Mouse (Mus musculus): ENCODE data around the gene Pcnx3. TPM values are rescaled to one million over a fixed set of nuclear protein-coding genes. Genes with fewer than 3 reads are reported as not detected.

The Pcnx3 gene
- polyA plus RNA-seq, 1 experiment from 2014 or later = 14.8 TPM

DNA sequence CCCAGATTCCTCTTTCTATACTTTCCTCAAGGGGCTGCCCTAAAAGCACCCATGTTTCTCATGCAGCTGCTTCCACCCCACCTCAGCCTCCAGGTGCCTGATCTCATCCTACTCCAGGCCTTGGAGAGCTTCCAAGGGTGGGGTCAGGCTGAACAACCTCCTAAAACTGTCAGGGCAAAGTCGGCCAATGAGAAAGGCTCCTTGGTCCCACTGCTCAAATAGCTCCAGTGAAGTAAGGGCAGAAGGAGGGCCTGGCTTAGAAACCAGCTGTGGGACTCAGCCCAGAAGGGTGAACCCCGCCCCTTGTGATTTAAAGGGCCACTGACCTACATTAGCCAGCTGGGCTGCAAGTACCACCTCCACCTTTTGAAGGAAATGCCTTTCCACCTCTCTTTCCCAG is 25.0 kb upstream of the Pcnx3 start:
- no peak for TF ChIP-seq CTCF (IDR thresholded peaks at IDR 0.05; ENCODE audit: low read depth)
- no peaks in the 10 kb centered on the region for H3K9me3 ChIP-seq (replicated peaks; ENCODE audit: low read length)
- no peak overlapping the region; the same call in 1 of the 2 replicates for H3K4me2 ChIP-seq (ENCODE audit: low read length)
- DNase-seq (ENCODE audit: low spot score) (peak; percentile 88), ATAC-seq (replicated peaks; ENCODE audit: low FRiP score, low read depth) (peak; percentile 53)
- H3K27me3 ChIP-seq (ENCODE audit: insufficient read depth, low read length) = no peaks in the 10 kb centered on the region
- peak overlapping the region; percentile 39; the same call in 1 of the 2 replicates for H3K27ac ChIP-seq
- 6% methylated on average over 2 of the region's 2 CpGs for WGBS
- peaks cover 8% of the 10 kb centered on the region; the same call in 1 of the 2 replicates for H3K36me3 ChIP-seq (ENCODE audit: insufficient read depth, low read length)
- peaks cover 3% of the 10 kb centered on the region; the same call in 1 of the 2 replicates for H3K4me1 ChIP-seq (replicated peaks; ENCODE audit: insufficient read depth, low read length)
- no peak overlapping the region for H3K4me3 ChIP-seq (replicated peaks; ENCODE audit: low read depth, low read length)
- H3K9ac ChIP-seq (ENCODE audit: low read depth, low read length) = no peak overlapping the region

DNA sequence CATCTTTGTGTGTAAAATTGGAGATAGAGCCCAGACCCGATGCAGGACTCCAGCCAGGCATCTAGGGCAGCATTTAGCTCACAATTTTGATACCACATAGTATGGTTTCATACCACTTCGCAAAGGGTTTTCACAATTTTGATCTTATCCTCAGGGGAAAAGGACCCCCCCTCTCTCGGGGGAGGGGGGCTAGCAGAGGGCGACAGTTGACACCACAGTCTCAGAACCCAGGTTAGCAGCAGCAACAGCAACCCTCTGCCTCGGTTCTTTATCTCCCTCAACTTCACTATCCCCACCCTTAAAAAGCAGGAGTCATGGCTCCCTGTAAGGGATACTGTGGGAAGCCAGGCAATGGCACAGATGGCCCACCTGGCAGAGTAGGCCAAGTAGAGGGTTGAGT is 24.5 kb upstream of the Pcnx3 start:
- 64% methylated on average over 5 of the region's 5 CpGs for WGBS
- peaks cover 3% of the 10 kb centered on the region; the same call in 1 of the 2 replicates for H3K4me1 ChIP-seq (replicated peaks; ENCODE audit: insufficient read depth, low read length)
- no peaks in the 10 kb centered on the region for H3K27me3 ChIP-seq (ENCODE audit: insufficient read depth, low read length)
- no peak overlapping the region for H3K9ac ChIP-seq (ENCODE audit: low read depth, low read length)
- no peak overlapping the region for H3K4me2 ChIP-seq (ENCODE audit: low read length)
- peak; percentile 17; the same call in 1 of the 2 replicates for ATAC-seq (replicated peaks; ENCODE audit: low FRiP score, low read depth)
- DNase-seq (ENCODE audit: low spot score) = no peak
- peaks cover 11% of the 10 kb centered on the region; the same call in 1 of the 2 replicates for H3K36me3 ChIP-seq (ENCODE audit: insufficient read depth, low read length)
- no peaks in the 10 kb centered on the region for H3K9me3 ChIP-seq (replicated peaks; ENCODE audit: low read length)
- no peak overlapping the region for H3K4me3 ChIP-seq (replicated peaks; ENCODE audit: low read depth, low read length)
- peak overlapping the region; percentile 39; the same call in 1 of the 2 replicates for H3K27ac ChIP-seq
- TF ChIP-seq CTCF (IDR thresholded peaks at IDR 0.05; ENCODE audit: low read depth) = no peak

DNA sequence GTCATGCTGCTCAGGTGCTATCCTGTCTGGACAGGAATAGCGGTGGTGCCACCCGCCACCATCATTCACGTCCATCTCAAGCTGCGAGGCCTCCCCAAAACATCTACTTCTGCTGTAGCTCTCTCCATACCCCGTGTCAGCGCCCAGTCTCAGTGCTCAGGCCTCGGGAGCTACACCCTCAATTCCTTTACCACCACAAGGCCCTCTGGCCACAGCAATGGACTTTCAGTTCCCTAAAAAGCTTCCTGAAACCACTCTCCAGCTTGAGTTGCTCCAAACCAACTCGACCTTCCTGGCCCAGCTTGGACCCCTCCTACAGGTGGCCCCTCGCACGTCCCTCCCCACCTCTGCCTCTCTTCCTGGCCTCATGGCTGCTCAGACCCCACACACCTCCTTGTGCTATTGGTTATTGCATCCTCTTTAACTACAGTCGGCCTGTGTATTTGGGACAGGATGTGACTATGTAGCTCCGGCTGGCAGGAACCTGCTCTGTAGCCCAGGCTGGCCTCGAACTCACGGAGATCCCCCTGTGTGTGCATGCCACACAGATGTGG is 23.3 kb upstream of the Pcnx3 start:
- 91% methylated on average over 14 of the region's 14 CpGs for WGBS
- Histone ChIP-seq H3K4me2 (ENCODE audit: low read length) (no peak overlapping the region), H3K4me3 (replicated peaks; ENCODE audit: low read depth, low read length) (no peak overlapping the region), H3K9me3 (replicated peaks; ENCODE audit: low read length) (no peaks in the 10 kb centered on the region), H3K27ac (no peak overlapping the region), H3K9ac (ENCODE audit: low read depth, low read length) (no peak overlapping the region), H3K27me3 (ENCODE audit: insufficient read depth, low read length) (no peaks in the 10 kb centered on the region), H3K36me3 (ENCODE audit: insufficient read depth, low read length) (peaks cover 14% of the 10 kb centered on the region; the same call in 1 of the 2 replicates), H3K4me1 (replicated peaks; ENCODE audit: insufficient read depth, low read length) (peaks cover 3% of the 10 kb centered on the region; the same call in 1 of the 2 replicates)
- no peak for DNase-seq (ENCODE audit: low spot score)
- ATAC-seq (replicated peaks; ENCODE audit: low FRiP score, low read depth) = no peak
- TF ChIP-seq CTCF (IDR thresholded peaks at IDR 0.05; ENCODE audit: low read depth) = no peak

DNA sequence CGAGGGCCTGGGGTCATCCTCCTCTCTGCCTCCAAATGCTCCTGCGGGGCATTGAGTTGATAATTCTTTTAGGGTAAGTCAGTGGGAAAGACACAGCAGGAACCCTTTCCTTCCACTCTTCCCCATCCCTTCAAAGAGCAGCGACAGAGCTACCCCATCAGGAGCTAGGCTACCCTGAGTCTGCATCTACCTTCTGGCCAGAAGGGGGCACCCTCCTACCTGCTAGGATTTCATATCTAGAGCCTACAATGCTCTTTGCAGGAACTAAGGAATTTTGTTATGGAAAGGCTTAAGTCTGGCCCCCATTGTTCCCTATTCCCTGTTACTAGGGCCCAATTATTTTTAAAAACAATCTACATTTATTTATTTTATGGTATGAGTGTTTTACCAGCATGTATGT is 22.5 kb upstream of the Pcnx3 start:
- 16% methylated on average over 3 of the region's 3 CpGs for WGBS
- H3K4me1 ChIP-seq (replicated peaks; ENCODE audit: insufficient read depth, low read length) = peaks cover 3% of the 10 kb centered on the region; the same call in 1 of the 2 replicates
- H3K9ac ChIP-seq (ENCODE audit: low read depth, low read length) = no peak overlapping the region
- H3K27ac ChIP-seq = no peak overlapping the region
- H3K27me3 ChIP-seq (ENCODE audit: insufficient read depth, low read length) = no peaks in the 10 kb centered on the region
- DNase-seq (ENCODE audit: low spot score) = peak; percentile 88
- H3K36me3 ChIP-seq (ENCODE audit: insufficient read depth, low read length) = peaks cover 14% of the 10 kb centered on the region; the same call in 1 of the 2 replicates
- no peak overlapping the region for H3K4me2 ChIP-seq (ENCODE audit: low read length)
- no peak for ATAC-seq (replicated peaks; ENCODE audit: low FRiP score, low read depth)
- H3K9me3 ChIP-seq (replicated peaks; ENCODE audit: low read length) = no peaks in the 10 kb centered on the region
- no peak overlapping the region for H3K4me3 ChIP-seq (replicated peaks; ENCODE audit: low read depth, low read length)
- peak; percentile 87 for TF ChIP-seq CTCF (IDR thresholded peaks at IDR 0.05; ENCODE audit: low read depth)

DNA sequence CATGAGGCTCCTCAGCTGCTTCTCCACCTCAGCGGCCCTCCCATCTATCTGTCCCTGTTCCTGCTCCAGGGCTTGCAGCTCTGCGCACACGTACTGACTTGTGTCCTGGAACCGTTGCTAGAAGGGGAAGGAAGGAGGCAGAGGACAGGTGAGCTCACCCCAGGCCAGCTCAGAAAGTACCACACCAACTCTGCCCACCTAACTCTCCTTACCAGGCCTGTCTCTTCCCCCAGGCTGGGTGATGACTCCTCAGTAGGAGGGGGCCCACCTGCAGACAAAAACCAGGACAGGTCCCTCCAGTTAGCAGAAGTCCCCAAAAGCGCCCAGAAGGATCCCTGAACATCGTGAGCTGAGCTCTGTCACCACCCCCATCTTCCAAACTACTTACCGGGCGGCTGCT is 21.9 kb upstream of the Pcnx3 start:
- no peak overlapping the region for H3K4me2 ChIP-seq (ENCODE audit: low read length)
- DNase-seq (ENCODE audit: low spot score) = no peak
- H3K27ac ChIP-seq = no peak overlapping the region
- no peak for TF ChIP-seq CTCF (IDR thresholded peaks at IDR 0.05; ENCODE audit: low read depth)
- H3K27me3 ChIP-seq (ENCODE audit: insufficient read depth, low read length) = no peaks in the 10 kb centered on the region
- peaks cover 14% of the 10 kb centered on the region; the same call in 1 of the 2 replicates for H3K36me3 ChIP-seq (ENCODE audit: insufficient read depth, low read length)
- no peak overlapping the region for H3K4me3 ChIP-seq (replicated peaks; ENCODE audit: low read depth, low read length)
- H3K9ac ChIP-seq (ENCODE audit: low read depth, low read length) = no peak overlapping the region
- 86% methylated on average over 8 of the region's 8 CpGs for WGBS
- ATAC-seq (replicated peaks; ENCODE audit: low FRiP score, low read depth) = no peak
- peaks cover 3% of the 10 kb centered on the region; the same call in 1 of the 2 replicates for H3K4me1 ChIP-seq (replicated peaks; ENCODE audit: insufficient read depth, low read length)
- no peaks in the 10 kb centered on the region for H3K9me3 ChIP-seq (replicated peaks; ENCODE audit: low read length)

DNA sequence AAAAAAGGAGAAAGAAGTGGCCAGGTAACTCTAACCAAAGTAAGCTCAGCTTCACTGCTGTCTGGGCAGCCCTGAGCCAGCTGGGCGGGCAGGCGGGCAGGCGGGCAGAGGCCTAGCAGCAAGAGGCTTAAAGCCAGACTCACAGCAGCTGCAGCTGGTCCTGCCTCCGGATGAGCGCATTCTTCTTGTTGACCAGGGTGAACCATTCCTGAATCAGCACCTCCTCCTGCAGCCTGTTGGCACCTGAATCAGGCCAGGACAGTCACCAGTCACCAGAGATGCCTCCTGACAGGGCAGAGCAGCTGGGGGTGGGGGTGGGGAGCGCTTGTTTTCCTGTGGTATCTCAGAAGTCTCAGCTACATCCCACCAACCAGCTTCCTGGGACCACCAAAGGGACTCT is 21.4 kb upstream of the Pcnx3 start:
- Histone ChIP-seq H3K9me3 (replicated peaks; ENCODE audit: low read length) (no peaks in the 10 kb centered on the region), H3K4me1 (replicated peaks; ENCODE audit: insufficient read depth, low read length) (peaks cover 3% of the 10 kb centered on the region; the same call in 1 of the 2 replicates), H3K4me3 (replicated peaks; ENCODE audit: low read depth, low read length) (no peak overlapping the region), H3K27me3 (ENCODE audit: insufficient read depth, low read length) (no peaks in the 10 kb centered on the region), H3K36me3 (ENCODE audit: insufficient read depth, low read length) (peaks cover 14% of the 10 kb centered on the region; the same call in 1 of the 2 replicates), H3K9ac (ENCODE audit: low read depth, low read length) (no peak overlapping the region), H3K4me2 (ENCODE audit: low read length) (no peak overlapping the region), H3K27ac (no peak overlapping the region)
- ATAC-seq (replicated peaks; ENCODE audit: low FRiP score, low read depth) = no peak
- TF ChIP-seq CTCF (IDR thresholded peaks at IDR 0.05; ENCODE audit: low read depth) = no peak
- DNase-seq (ENCODE audit: low spot score) = no peak
- 91% methylated on average over 6 of the region's 6 CpGs for WGBS

Data from kidney, postnatal 0 days (tissue).